Mouse (Mus musculus): ENCODE data around the gene Wdr86. TPM values are rescaled to one million over a fixed set of nuclear protein-coding genes. Genes with fewer than 3 reads are reported as not detected.

Wdr86 gene
- polyA plus RNA-seq, 1 experiment from 2014 or later: 8.0 TPM

DNA sequence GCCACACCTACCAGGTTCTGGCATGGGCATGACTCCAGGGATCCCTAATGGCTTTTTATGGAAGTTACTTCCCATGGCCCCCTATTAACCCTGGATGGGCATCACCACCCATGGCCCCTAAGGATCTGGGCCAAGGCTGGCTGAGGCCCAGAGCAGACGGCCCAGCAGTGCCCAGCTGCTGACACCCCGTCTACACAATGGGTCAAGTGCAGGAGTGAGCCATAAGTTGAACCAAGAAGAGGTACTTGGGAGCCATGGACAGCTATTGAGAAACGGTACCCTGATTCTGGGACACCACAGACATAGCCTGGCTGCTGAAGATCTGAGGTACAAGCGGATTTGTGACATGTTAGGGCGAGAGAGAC is 6.3 kb downstream of the Wdr86 start:
- no peak overlapping the region for H3K4me2 ChIP-seq (ENCODE audit: low read length)
- peak overlapping the region; percentile 65 for H3K27ac ChIP-seq (ENCODE audit: low read depth, low read length)
- H3K36me3 ChIP-seq (ENCODE audit: control insufficient read depth, insufficient read depth, low read length): no peaks in the 10 kb centered on the region
- peaks cover 1% of the 10 kb centered on the region for H3K27me3 ChIP-seq (replicated peaks; ENCODE audit: control insufficient read depth, insufficient read depth, low read length)
- WGBS: 67% methylated on average over 5 of the region's 5 CpGs
- peak overlapping the region; percentile 31; the same call in 1 of the 2 replicates for H3K9ac ChIP-seq (ENCODE audit: low read depth, low read length)
- H3K4me1 ChIP-seq (ENCODE audit: control insufficient read depth, insufficient read depth, low read depth, low read length): peaks cover 6% of the 10 kb centered on the region
- no peaks in the 10 kb centered on the region for H3K9me3 ChIP-seq (ENCODE audit: control insufficient read depth, low read length)
- ATAC-seq: no peak
- no peak overlapping the region for H3K4me3 ChIP-seq (ENCODE audit: low read length)

DNA sequence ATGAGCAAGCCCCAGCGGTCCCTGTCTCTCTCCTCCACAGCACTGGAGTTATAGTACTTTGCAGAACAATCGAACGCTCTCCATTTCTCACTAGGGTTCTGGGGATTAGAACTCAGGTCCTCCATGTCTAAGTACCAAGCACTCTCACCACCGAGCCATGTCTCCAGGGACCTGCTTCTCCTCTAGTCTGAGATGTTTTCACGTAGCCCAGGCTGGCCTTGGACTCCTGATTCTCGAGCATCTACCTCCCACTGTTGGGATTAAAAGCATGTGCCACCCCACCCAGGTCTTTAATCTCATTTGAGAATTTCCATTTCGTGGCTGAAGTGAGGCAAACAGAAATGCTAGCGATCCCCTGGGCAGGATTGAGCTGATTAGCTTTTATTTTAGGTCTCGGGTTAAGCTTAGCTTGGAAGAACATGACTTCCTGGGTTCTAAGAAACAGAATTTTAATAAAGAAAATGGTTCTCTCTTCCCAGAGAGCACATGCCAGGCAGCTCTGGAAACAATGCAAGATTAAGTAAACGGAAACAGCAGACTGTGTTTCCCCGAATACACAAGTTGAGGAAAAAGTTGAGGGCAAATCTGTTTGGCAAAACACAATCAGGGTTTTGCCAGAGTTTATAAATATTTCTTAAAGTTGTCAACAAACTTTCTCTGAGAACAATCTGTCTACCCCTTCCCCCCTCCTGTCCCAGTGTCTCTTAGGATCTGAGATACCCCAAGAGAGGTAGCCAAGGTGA is 6.8 kb downstream of the Wdr86 start:
- no peak overlapping the region for H3K27ac ChIP-seq (ENCODE audit: low read depth, low read length)
- H3K4me2 ChIP-seq (ENCODE audit: low read length): no peak overlapping the region
- WGBS: 70% methylated on average over 11 of the region's 11 CpGs
- H3K36me3 ChIP-seq (ENCODE audit: control insufficient read depth, insufficient read depth, low read length): no peaks in the 10 kb centered on the region
- peaks cover 6% of the 10 kb centered on the region for H3K4me1 ChIP-seq (ENCODE audit: control insufficient read depth, insufficient read depth, low read depth, low read length)
- H3K4me3 ChIP-seq (ENCODE audit: low read length): no peak overlapping the region
- H3K9me3 ChIP-seq (ENCODE audit: control insufficient read depth, low read length): no peaks in the 10 kb centered on the region
- ATAC-seq: no peak
- H3K27me3 ChIP-seq (replicated peaks; ENCODE audit: control insufficient read depth, insufficient read depth, low read length): no peaks in the 10 kb centered on the region; the same call in 1 of the 2 replicates
- H3K9ac ChIP-seq (ENCODE audit: low read depth, low read length): no peak overlapping the region

DNA sequence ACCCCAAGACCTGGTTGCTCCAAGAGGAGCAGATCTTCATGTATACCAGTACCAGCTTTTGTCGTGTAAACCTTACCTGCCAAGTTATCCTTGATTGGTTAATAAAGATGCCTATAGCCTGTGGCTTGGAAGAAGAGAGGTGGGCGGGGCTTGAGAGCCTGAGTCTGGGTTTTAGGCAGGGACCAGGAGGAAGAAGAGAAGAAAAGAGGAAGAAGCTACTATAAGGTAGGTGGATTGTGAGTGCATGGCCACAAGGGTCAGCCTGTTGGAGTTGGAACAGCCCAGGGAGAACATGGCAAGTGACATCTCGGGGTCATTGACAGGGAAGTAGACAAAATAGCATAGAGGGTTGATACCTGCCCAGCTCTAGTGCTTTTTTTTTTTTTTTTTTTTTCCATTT is 10.7 kb downstream of the Wdr86 start:
- no peaks in the 10 kb centered on the region for H3K36me3 ChIP-seq (ENCODE audit: control insufficient read depth, insufficient read depth, low read length)
- H3K4me2 ChIP-seq (ENCODE audit: low read length): no peak overlapping the region
- ATAC-seq: no peak
- no peaks in the 10 kb centered on the region for H3K9me3 ChIP-seq (ENCODE audit: control insufficient read depth, low read length)
- no peak overlapping the region for H3K9ac ChIP-seq (ENCODE audit: low read depth, low read length)
- peaks cover 6% of the 10 kb centered on the region for H3K4me1 ChIP-seq (ENCODE audit: control insufficient read depth, insufficient read depth, low read depth, low read length)
- WGBS: 95% methylated on average over 3 of the region's 3 CpGs
- H3K4me3 ChIP-seq (ENCODE audit: low read length): no peak overlapping the region
- no peak overlapping the region for H3K27ac ChIP-seq (ENCODE audit: low read depth, low read length)
- no peaks in the 10 kb centered on the region for H3K27me3 ChIP-seq (replicated peaks; ENCODE audit: control insufficient read depth, insufficient read depth, low read length)

DNA sequence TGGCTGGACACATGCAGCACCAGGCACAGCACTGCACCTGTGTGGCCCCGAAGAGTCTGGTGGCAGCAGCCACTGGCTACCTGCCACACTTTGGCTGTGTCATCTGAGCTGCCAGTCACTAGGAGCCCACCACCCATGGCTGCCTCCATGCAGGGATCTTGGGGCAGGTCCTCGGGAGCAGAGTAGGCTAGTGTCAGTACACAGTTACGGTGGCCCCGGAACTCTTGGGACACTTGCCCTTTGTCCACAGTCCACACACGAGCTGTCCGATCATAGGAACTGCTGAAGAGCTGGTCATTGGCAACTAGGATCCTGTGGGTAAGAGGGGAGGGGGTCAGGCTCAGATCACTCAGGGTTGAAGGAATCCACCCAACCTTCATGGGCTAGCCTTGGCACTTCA is 12.5 kb downstream of the Wdr86 start:
- no peaks in the 10 kb centered on the region for H3K27me3 ChIP-seq (replicated peaks; ENCODE audit: control insufficient read depth, insufficient read depth, low read length)
- H3K27ac ChIP-seq (ENCODE audit: low read depth, low read length): no peak overlapping the region
- H3K4me2 ChIP-seq (ENCODE audit: low read length): no peak overlapping the region
- no peak for ATAC-seq
- 94% methylated on average over 6 of the region's 6 CpGs for WGBS
- H3K9me3 ChIP-seq (ENCODE audit: control insufficient read depth, low read length): no peaks in the 10 kb centered on the region
- no peaks in the 10 kb centered on the region for H3K36me3 ChIP-seq (ENCODE audit: control insufficient read depth, insufficient read depth, low read length)
- no peak overlapping the region for H3K9ac ChIP-seq (ENCODE audit: low read depth, low read length)
- no peak overlapping the region for H3K4me3 ChIP-seq (ENCODE audit: low read length)
- H3K4me1 ChIP-seq (ENCODE audit: control insufficient read depth, insufficient read depth, low read depth, low read length): no peaks in the 10 kb centered on the region

DNA sequence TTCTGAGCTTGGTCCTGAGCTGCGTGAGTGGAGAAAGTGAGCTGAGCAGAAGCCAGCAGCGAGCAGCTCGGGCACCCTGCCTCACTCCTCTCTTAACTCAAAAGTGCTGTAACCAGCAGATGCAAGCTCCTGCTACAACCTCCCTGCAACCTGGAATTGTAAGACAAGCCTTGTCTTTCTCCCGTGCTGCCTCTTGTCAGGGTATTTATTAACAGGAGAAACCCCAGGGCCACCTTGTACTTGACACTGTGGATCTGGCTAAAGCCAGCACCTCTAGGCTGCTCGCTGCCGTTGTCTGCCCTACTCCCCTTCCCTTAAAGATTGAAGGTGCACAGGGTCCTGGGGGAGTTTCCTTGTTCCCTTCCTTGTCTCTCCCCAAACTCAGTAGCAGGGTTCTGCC is 16.5 kb downstream of the Wdr86 start:
- no peak overlapping the region for H3K4me3 ChIP-seq (ENCODE audit: low read length)
- WGBS: 83% methylated on average over 6 of the region's 6 CpGs

DNA sequence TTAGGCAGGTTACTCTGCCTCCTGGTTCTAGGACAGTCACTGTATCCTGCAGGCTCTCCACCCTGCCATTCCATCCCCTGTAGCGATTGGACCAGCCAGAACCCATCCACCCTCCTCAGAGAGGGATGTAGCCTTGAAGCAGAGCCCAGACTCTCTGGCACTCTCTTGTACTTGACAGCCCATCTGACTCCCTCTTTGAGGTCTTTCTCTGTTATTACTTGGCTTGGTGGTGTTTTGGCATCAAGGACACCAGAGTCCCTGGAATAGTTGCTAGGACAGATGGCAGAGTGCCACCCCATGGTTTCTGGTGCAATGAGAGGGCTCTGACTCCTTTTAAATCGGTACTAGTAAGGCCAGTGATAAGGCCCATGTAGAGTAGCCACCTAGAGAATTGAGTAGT is 17.3 kb downstream of the Wdr86 start:
- H3K27ac ChIP-seq (ENCODE audit: low read depth, low read length): no peak overlapping the region

More for the DNA sequence above, 16.5 kb downstream of the Wdr86 start:
- Histone ChIP-seq H3K4me2 (ENCODE audit: low read length) (no peak overlapping the region), H3K4me1 (ENCODE audit: control insufficient read depth, insufficient read depth, low read depth, low read length) (0 out of 2 replicates have a peak, but pooled peaks cover 2% of the 10 kb centered on the region), H3K9me3 (ENCODE audit: control insufficient read depth, low read length) (peaks cover 4% of the 10 kb centered on the region; the same call in 1 of the 2 replicates), H3K36me3 (ENCODE audit: control insufficient read depth, insufficient read depth, low read length) (peaks cover 15% of the 10 kb centered on the region), H3K27ac (ENCODE audit: low read depth, low read length) (no peak overlapping the region), H3K27me3 (replicated peaks; ENCODE audit: control insufficient read depth, insufficient read depth, low read length) (no peaks in the 10 kb centered on the region), H3K9ac (ENCODE audit: low read depth, low read length) (no peak overlapping the region)
- no peak for ATAC-seq

DNA sequence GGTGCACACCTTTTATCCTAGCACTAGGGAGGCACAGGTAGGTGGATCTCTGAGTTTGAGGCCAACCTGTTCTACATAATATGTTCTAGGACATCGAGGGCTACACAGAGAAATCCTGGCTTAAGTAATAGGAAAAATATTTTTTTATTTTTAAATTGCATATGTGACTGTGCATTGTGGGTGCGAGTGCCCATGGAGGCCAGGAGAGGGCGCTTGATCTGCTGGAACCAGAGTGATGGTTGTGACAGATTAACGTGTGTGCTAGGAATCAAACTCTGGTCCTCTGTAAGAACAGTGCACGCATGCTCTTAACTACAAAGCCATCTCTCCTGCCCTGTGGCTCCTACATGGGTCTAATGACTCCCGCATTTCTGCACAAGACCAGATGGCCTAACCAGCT is 18.9 kb downstream of the Wdr86 start:
- peaks cover 33% of the 10 kb centered on the region for H3K36me3 ChIP-seq (ENCODE audit: control insufficient read depth, insufficient read depth, low read length)
- no peak for ATAC-seq

More for the DNA sequence above, 17.3 kb downstream of the Wdr86 start:
- no peak overlapping the region for H3K4me2 ChIP-seq (ENCODE audit: low read length)
- 68% methylated on average over 2 of the region's 2 CpGs for WGBS
- H3K36me3 ChIP-seq (ENCODE audit: control insufficient read depth, insufficient read depth, low read length): peaks cover 18% of the 10 kb centered on the region
- peak; percentile 84 for ATAC-seq
- no peak overlapping the region for H3K4me3 ChIP-seq (ENCODE audit: low read length)
- H3K4me1 ChIP-seq (ENCODE audit: control insufficient read depth, insufficient read depth, low read depth, low read length): 0 out of 2 replicates have a peak, but pooled peaks cover 2% of the 10 kb centered on the region
- no peaks in the 10 kb centered on the region for H3K27me3 ChIP-seq (replicated peaks; ENCODE audit: control insufficient read depth, insufficient read depth, low read length)
- peaks cover 4% of the 10 kb centered on the region; the same call in 1 of the 2 replicates for H3K9me3 ChIP-seq (ENCODE audit: control insufficient read depth, low read length)
- no peak overlapping the region for H3K9ac ChIP-seq (ENCODE audit: low read depth, low read length)

DNA sequence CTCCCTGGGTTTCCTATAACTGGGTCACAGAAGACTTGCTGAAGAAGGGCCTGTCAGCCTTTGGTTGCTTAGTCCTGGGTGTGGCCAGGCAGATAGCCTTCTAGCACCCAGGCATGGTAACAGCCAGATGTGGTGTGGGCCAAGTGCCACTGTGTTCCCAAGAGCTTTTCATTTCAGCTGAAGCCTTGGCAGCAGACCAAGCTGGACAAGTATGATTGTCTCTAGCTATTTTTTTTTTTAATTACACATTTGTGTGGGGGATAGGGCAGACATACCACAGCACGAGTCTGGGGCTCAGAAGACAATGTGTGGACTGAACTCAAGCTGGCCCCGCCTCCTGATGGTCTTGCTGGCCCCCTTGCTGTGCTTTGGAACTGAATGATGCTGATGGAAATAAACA is 20.6 kb downstream of the Wdr86 start:
- Histone ChIP-seq H3K9me3 (ENCODE audit: control insufficient read depth, low read length) (peaks cover 4% of the 10 kb centered on the region; the same call in 1 of the 2 replicates), H3K4me2 (ENCODE audit: low read length) (no peak overlapping the region), H3K36me3 (ENCODE audit: control insufficient read depth, insufficient read depth, low read length) (peaks cover 39% of the 10 kb centered on the region), H3K9ac (ENCODE audit: low read depth, low read length) (no peak overlapping the region), H3K4me3 (ENCODE audit: low read length) (no peak overlapping the region), H3K27ac (ENCODE audit: low read depth, low read length) (no peak overlapping the region), H3K27me3 (replicated peaks; ENCODE audit: control insufficient read depth, insufficient read depth, low read length) (no peaks in the 10 kb centered on the region), H3K4me1 (ENCODE audit: control insufficient read depth, insufficient read depth, low read depth, low read length) (0 out of 2 replicates have a peak, but pooled peaks cover 2% of the 10 kb centered on the region)
- 36% methylated on average over 2 of the region's 2 CpGs for WGBS
- ATAC-seq: no peak

More for the DNA sequence above, 18.9 kb downstream of the Wdr86 start:
- Histone ChIP-seq H3K4me2 (ENCODE audit: low read length) (no peak overlapping the region), H3K4me1 (ENCODE audit: control insufficient read depth, insufficient read depth, low read depth, low read length) (0 out of 2 replicates have a peak, but pooled peaks cover 2% of the 10 kb centered on the region), H3K9me3 (ENCODE audit: control insufficient read depth, low read length) (peaks cover 4% of the 10 kb centered on the region; the same call in 1 of the 2 replicates), H3K27me3 (replicated peaks; ENCODE audit: control insufficient read depth, insufficient read depth, low read length) (no peaks in the 10 kb centered on the region), H3K27ac (ENCODE audit: low read depth, low read length) (no peak overlapping the region), H3K9ac (ENCODE audit: low read depth, low read length) (no peak overlapping the region), H3K4me3 (ENCODE audit: low read length) (no peak overlapping the region)
- 95% methylated on average over 6 of the region's 6 CpGs for WGBS

DNA sequence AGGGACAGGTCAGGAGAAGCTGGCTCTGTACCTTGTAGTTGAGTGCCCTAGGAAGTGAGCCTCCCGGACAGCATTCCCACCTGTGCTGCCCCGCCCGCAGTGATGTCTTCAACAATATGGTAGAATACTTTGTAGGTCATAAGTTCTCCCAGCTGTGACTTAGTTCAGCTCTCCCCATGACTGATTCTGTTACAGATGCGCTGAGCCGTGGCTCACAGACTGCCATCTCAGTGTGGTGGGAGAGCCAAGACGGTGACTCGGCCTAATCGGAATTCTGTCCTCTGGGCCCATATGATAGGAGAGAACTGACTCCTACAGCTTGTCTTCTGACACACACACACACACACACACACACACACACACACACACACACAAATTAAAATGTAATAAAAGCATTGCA is 25.9 kb downstream of the Wdr86 start:
- 91% methylated on average over 8 of the region's 8 CpGs for WGBS

More for the DNA sequence above, 25.9 kb downstream of the Wdr86 start:
- Histone ChIP-seq H3K27me3 (replicated peaks; ENCODE audit: control insufficient read depth, insufficient read depth, low read length) (no peaks in the 10 kb centered on the region), H3K27ac (ENCODE audit: low read depth, low read length) (no peak overlapping the region), H3K36me3 (ENCODE audit: control insufficient read depth, insufficient read depth, low read length) (peaks cover 50% of the 10 kb centered on the region), H3K4me3 (ENCODE audit: low read length) (no peak overlapping the region), H3K4me1 (ENCODE audit: control insufficient read depth, insufficient read depth, low read depth, low read length) (no peaks in the 10 kb centered on the region), H3K9me3 (ENCODE audit: control insufficient read depth, low read length) (no peaks in the 10 kb centered on the region), H3K4me2 (ENCODE audit: low read length) (no peak overlapping the region), H3K9ac (ENCODE audit: low read depth, low read length) (no peak overlapping the region)
- ATAC-seq: no peak

All from hindbrain, embryonic 16.5 days (tissue).